Mouse (Mus musculus) B cell, adult 2 months (primary cell): Measurements from ENCODE around the gene Dbndd2.

ENCODE experiments used
- DNase-seq, 2 experiments: peaks; one replicate each; pipeline ENCODE4 v3.0.0; 2022

Gene Dbndd2

DNA sequence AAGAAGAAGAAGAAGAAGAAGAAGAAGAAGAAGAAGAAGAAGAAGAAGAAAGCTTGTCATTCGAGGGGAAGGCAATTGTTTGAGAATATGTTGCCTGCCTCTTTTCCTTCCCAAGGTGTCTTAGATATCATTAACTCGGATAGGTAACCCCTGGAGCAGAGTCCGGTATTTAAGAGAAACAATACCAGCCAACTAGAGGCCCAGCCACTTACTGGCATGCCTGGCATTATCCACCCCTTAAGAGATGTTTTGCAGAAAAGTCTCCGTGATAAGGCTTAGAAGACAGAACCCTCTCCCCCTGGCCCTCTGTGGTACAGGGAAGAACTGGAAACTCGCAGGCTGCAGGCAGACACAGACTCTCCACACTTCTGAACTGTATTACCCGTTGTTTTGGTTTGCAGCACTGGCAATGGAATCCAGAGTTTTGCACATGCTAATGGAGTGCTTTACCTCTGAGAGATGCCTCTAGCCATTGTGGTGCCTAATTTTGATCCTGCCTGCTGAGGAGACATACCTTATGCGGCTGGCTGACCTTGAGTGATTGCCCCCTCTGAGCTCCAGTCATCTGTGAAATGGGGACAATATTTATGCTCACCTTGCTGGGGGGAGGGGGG, 31.9 kb upstream of the Dbndd2 start:
- DNase-seq: no peak

GRCm38 (mm10) chr2:164454846-164455245, 31.1 kb upstream of the Dbndd2 start:
- no peak for DNase-seq

- DNase-seq: no peak
Measured at GRCm38 (mm10) chr2:164455421-164456190, 30.3 kb upstream of the Dbndd2 start.

- DNase-seq: no peak
Measured at GRCm38 (mm10) chr2:164456413-164456812, 29.5 kb upstream of the Dbndd2 start.

GRCm38 (mm10) chr2:164456864-164457300, 29.0 kb upstream of the Dbndd2 start, which contains the start of gene Sys1:
Gene Sys1 (plus strand): TSS chr2:164456964.
- DNase-seq: peak; percentile 61 to 67

GRCm38 (mm10) chr2:164457942-164458341, 28.0 kb upstream of the Dbndd2 start:
- no peak for DNase-seq

DNA sequence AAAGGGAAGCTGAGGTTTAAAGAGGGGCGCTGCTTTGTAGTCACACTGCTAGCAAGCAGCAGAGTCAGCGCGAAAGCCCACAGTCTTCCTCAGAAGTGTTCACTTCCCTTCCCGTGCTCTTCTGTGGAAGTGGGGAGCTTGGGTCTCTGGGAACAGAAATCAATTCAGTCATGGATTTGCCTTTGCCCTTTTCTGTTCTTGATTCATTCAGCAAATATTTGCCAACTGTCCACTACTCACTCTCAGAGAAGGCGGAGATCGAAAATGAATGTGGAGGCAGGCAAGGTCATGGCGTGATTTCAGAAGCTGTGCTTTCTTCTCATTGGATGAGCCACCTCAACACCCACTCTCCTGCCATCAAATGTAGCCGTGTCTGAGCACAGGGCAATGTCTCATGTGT, 27.4 kb upstream of the Dbndd2 start:
- peak in 1 of 2 experiments; percentile 38 for DNase-seq

- peak; percentile 91 to 93 for DNase-seq
Measured at GRCm38 (mm10) chr2:164460745-164461551, 25.0 kb upstream of the Dbndd2 start, which contains the start of gene Gm20458. Gene Gm20458 (plus strand): TSS chr2:164460967.

DNA sequence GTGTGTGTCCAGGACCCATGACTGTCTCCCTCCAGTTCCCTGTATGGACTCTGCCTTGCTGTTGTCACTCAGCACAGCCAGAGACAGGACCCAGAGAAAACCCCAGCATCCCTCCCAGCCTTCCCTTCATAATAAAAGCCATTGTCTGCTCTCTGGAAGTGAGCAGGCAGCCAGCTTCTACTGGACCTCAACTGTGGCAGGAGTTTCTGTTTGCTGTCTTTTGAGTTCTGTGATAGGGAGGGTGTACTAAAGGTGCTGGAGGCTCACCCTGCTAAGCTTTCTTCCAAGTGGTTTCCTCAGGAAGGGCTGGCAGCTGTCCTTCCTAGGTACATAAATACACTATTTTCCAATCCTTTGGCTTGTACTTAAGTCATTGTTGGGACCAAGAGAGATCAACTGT, 20.7 kb upstream of the Dbndd2 start:
- no peak for DNase-seq

DNA sequence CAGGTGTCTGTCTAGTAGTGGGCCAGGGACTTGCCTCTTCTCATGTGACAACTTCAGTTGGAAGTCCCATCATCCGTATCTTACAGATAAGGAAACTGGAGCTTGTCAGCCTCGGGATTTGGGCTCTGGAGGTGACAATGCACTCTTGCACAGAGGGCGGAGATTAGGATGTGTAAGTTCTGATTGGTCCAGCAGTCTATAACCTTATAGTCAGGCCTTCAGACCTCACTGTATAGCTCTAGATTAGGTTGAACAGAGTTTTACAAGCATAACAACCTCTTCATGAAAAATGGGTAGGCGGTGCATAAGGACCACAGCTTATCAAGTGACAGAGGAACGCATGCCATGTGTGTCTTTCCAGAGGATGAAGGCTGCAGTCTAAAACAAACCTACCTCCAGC, 19.1 kb upstream of the Dbndd2 start:
- DNase-seq: no peak

- DNase-seq: peak; percentile 71 to 75
Measured at GRCm38 (mm10) chr2:164470254-164470653, 15.7 kb upstream of the Dbndd2 start.

DNA sequence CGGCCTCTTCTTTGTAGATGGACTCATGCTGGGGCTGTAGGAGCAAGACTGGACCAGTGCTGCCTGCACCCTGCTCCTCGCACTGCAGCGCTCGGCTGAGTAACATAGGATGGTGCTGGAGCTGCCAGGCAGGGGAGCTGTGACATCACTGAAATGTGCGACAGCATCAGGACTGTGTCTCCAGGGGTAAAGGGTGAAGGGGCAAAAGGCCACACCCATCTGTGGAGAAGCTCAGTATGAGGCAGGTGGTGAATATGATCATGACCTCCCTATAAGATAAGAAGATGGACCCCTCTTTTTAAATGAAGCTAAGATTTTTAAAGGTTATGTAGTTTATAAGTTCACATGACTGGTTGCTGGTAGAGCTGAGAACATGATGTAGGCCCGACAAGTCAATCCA, 12.3 kb upstream of the Dbndd2 start, which contains the start of gene Trp53tg5:
Trp53tg5 (minus strand) TSS at position 101 of the 400 bp plus-strand sequence.
- DNase-seq: no peak

DNA sequence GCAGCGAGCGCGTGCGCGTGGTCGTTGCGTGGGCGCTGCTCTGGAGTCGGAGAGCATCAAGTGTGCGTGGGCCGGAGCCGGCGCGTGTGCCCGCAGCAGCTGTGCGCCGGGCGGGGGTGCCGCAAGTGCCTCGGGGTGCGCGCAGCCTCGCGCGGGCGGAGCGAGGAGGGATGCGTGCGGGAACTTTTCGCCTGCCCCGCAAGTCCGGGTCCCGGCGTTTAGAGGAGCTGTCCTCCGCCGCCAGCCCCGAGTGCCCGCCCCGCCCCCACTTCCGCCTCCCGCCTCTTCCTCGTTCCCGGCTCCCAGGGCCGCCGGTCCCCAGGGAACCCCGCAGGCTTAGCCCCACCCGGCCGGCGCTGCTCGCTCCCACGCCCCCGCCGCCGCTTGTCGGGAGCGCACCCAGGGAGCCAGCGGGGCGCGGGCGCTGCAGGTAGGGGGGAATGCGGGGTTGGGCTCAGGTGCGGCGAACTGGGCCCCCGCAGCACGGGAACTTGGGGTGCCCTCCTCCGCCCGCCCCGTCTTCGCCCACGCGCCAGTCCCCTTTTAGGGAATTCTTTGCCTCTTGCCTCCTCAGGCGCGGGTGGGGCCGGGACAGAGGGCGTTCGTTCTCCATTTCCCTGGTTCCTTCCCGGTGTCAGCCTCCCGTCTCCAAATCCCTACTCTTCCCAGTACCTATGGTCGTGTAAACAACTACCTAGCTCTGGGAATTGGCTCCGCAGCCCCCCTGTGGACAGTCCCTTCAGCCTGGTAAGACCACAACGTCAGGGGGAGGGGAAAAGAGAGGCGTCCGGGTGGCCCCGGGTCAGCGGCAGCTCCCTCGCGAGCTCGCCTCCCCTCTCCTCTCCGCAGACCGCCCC, 580 bp downstream of the Dbndd2 start:
- peak; percentile 63 to 66 for DNase-seq

DNA sequence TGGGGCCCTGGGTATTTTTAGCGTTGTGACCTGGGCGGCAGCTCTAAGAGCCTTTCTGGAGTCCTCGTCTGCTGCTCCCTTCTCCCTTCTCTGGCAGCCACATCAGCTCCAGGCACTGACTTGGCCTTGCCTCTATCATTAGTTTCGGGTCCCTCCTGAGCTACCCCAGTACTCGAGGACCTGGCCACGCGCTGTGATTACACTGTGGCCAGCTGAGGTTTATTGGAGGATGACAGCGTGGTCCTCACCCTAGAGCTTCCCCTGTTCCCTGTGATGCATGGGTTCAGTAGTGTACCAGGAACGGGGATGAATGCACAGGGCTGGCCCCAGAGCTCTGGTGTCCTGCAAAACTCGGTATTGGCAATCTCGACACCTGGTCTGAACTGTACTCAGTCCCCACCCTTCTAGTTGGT, 1.2 kb downstream of the Dbndd2 start:
- no peak for DNase-seq

- no peak for DNase-seq
Measured at GRCm38 (mm10) chr2:164487812-164488211, 1.9 kb downstream of the Dbndd2 start.

DNA sequence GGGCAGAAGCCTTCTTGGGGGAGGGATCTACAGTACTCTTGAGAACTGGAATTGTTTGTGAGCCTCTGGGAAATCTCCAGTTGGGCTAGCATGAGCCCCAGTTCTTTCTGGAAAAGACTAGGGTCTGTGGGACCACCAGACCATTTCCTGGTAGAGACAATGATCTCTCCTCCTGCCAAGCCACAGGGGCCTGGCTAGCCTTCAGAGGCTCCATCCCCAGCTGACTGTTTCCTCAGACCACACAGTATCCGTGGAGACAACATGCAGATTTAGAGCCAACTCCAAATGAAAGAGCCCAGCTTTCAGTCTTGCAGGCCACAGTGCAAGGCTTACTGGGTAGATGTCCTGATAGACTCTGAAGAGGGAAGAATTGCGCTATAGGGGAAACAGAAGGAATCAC, 8.2 kb downstream of the Dbndd2 start:
- no peak for DNase-seq

- DNase-seq: no peak
Measured at GRCm38 (mm10) chr2:164496331-164496730, 10.4 kb downstream of the Dbndd2 start.

DNA sequence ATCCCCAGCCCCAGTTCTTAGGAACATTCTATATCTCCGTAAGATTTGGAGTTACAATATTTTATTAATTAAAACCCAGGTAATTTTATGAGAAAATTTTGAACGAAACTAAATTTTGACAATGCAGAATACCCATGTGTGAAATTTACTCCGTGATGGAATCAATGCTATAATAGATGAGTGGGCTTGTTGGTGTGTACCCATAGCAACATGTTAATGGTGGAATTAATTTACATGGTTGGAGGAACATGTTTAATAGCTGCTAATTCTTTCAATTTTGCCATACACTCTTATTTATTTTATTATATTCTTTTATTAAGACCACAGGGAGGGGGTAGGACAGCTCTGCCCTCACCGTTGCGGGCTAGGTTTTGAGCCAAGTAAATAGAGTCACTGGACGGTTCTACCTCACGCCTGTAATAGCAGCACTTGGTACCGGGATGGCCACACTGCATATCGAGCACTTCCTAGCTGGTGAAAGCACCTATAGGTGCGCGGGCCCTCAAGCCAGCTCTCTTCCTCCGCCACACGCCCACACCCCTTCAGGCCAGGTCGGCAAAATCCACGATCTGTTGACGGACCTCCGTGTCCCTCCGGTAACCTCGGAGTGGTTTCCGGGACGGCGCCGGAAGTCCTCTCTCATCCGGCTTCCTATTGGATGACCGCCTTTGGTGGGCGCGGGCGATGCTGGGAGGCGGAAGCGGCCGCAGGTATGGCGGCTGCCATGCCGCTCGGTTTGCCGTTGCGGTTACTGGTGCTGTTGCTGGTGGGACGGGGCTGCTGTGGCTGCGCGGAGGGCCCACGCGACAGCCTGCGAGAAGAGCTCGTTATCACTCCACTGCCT, 11.2 kb downstream of the Dbndd2 start, which contains the start of gene Pigt:
Pigt (plus strand) TSS at position 674 of the 844 bp plus-strand sequence.
- DNase-seq: peak; percentile 86 to 87

GRCm38 (mm10) chr2:164497691-164498268, 11.9 kb downstream of the Dbndd2 start:
- DNase-seq: no peak

DNA sequence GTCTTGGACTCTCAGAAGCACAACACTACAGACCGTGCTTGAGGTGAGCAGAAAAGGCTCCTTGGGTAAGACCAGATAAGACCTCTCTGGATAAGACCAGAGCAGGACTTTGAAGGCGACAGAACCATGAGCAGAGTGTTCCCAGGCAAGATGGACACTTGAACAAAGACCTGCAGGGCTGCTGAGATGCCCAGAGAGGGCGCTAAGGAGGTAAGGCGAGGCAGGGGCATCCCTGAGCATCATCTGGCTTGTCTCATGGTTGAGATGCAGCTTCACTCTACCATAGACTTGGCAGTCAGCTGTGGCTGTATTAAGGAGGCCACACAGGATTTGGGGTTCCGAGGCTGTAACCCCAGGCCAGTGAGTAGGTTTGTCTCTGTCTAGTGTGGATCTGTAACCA, 13.4 kb downstream of the Dbndd2 start:
- DNase-seq: no peak

GRCm38 (mm10) chr2:164500511-164500910, 14.6 kb downstream of the Dbndd2 start:
- no peak for DNase-seq
